Mouse (Mus musculus) lung, adult 2 months (tissue): Measurements from ENCODE around the gene Cdkal1.

Source experiments
- CTCF ChIP-seq: fragments of 200-500 bp; IDR thresholded peaks from 2 replicates; pipeline ENCODE4 v1.5.1; 2011; ENCODE audit warnings: mild to moderate bottlenecking, low read length, control low read depth; ENCODE audit not compliant: insufficient read depth
- POLR2A ChIP-seq: fragments of 200-500 bp; IDR thresholded peaks from 2 replicates; pipeline ENCODE4 v1.6.1; 2011; ENCODE audit warnings: low read depth, mild to moderate bottlenecking, control low read depth, low read length, borderline replicate concordance; ENCODE audit errors: extremely low read depth

GRCm38 (mm10) chr13:29553792-29554191 is 301.7 kb downstream of the Cdkal1 start:
- TF ChIP-seq POLR2A (no peak), CTCF (no peak)
